Mouse (Mus musculus) embryonic facial prominence, embryonic 12.5 days (tissue): Measurements from ENCODE around the gene Slc24a2. TPM values are rescaled to one million over a fixed set of nuclear protein-coding genes. Genes with fewer than 3 reads are reported as not detected.

Experiments
- ATAC-seq: fragments of 200-750 bp; cut with Nextera tagmentation; 2 replicates; pipeline ENCODE4 v1.8.0; 2017; ENCODE audit not compliant: insufficient number of reproducible peaks, insufficient read depth, low FRiP score, low TSS enrichment
- H3K27ac ChIP-seq: fragments of 300-500 bp; sonication (generic); 2 replicates; pipeline ENCODE4 v1.5.1; 2016; ENCODE audit warnings: mild to moderate bottlenecking
- H3K27me3 ChIP-seq: fragments of 300-500 bp; sonication (generic); 2 replicates; pipeline ENCODE4 v1.6.1; 2016; ENCODE audit warnings: mild to moderate bottlenecking, moderate library complexity
- H3K36me3 ChIP-seq: fragments of 300-500 bp; sonication (generic); 2 replicates; pipeline ENCODE4 v1.6.1; 2016; ENCODE audit warnings: mild to moderate bottlenecking
- H3K4me1 ChIP-seq: fragments of 300-500 bp; sonication (generic); 2 replicates; pipeline ENCODE4 v1.6.1; 2016
- H3K4me2 ChIP-seq: fragments of 300-500 bp; sonication (generic); replicated peaks from 2 replicates; pipeline ENCODE4 v1.6.1; 2016; ENCODE audit warnings: mild to moderate bottlenecking, moderate library complexity
- H3K4me3 ChIP-seq: fragments of 300-500 bp; sonication (generic); 2 replicates; pipeline ENCODE4 v1.5.1; 2016; ENCODE audit warnings: mild to moderate bottlenecking
- H3K9ac ChIP-seq: fragments of 300-500 bp; sonication (generic); 2 replicates; pipeline ENCODE4 v1.6.1; 2016; ENCODE audit warnings: mild to moderate bottlenecking, moderate library complexity
- H3K9me3 ChIP-seq: fragments of 300-500 bp; sonication (generic); 2 replicates; pipeline ENCODE4 v1.6.1; 2016; ENCODE audit warnings: mild to moderate bottlenecking, moderate library complexity
- WGBS: fragments of 180-500 bp; shearing (Covaris S2); methylation state at CpG from one replicate; pipeline ENCODE4 v1.1.7; 2016; 5-methylcytosine and 5-hydroxymethylcytosine counted together
- polyA plus RNA-seq: library from polyadenylated mRNA; unstranded; fragments of >200 nt; fragmentation: Nextera tagmentation; extraction: Ambion mirVana; gene quantifications from 2 replicates; pipeline ENCODE4 v1.2.1, GENCODE M21; 2016

Slc24a2 gene
- polyA plus RNA-seq: 0.67 TPM in 2 replicates

DNA sequence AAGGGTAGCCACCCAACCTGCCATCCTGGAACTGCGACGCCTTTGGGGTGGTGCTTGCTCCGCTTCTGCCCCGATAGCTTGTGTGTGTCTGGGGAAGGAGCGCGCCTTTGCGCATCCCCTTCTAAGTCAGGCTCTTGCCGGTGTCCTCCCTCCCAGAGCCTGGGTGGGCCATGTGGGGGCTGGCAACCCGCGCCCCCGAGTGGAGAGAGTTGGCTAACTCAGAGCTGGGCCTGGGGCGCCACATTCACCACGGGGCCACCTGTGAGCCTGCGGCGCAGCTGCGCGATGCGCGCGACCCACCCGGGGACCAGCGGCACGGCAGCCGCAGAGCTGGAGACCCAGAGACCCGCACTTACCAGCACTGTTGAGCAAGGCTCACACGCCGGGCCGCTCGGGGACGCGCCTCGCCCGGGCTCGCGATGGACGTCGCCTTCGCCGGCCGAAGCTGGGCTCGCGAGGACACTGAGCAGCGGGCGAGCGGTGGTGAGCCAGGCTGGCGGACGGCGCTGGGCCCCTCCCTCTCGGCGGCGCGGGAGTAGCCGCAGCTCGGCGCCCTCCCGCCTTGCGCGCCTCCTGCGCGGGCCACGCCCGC, at the start of gene Slc24a2:
TSS of gene Slc24a2 (minus strand) at position 518 of the 592 bp plus-strand sequence.
- WGBS: under 1% methylated on average over 60 of the region's 62 CpGs

GRCm38 (mm10) chr4:87274825-87275224, 44.5 kb upstream of the Slc24a2 start:
- no peak for ATAC-seq

More for the DNA sequence above, at the start of gene Slc24a2:
- H3K27me3 ChIP-seq: peaks cover 23% of the 10 kb centered on the region
- peak within 1 kb of the TSS; percentile 58 for H3K4me3 ChIP-seq
- no peaks in the 10 kb centered on the region for H3K36me3 ChIP-seq
- no peak within 1 kb of the TSS for H3K27ac ChIP-seq
- peak within 1 kb of the TSS; percentile 54 for H3K9ac ChIP-seq
- H3K9me3 ChIP-seq: no peaks in the 10 kb centered on the region
- ATAC-seq: peak; percentile 94
- peak within 1 kb of the TSS; percentile 97 for H3K4me2 ChIP-seq
- H3K4me1 ChIP-seq: peaks cover 8% of the 10 kb centered on the region; the same call in 1 of the 2 replicates

GRCm38 (mm10) chr4:87274276-87274675, 44.0 kb upstream of the Slc24a2 start:
- Histone ChIP-seq H3K27ac (no peak overlapping the region), H3K9me3 (no peaks in the 10 kb centered on the region), H3K4me2 (no peak overlapping the region), H3K36me3 (no peaks in the 10 kb centered on the region), H3K27me3 (no peaks in the 10 kb centered on the region), H3K4me3 (no peak overlapping the region), H3K9ac (no peak overlapping the region), H3K4me1 (no peaks in the 10 kb centered on the region)
- 82% methylated on average over 2 of the region's 2 CpGs for WGBS
- no peak for ATAC-seq

More at GRCm38 (mm10) chr4:87274825-87275224, 44.5 kb upstream of the Slc24a2 start:
- H3K4me1 ChIP-seq: no peaks in the 10 kb centered on the region
- H3K4me3 ChIP-seq: no peak overlapping the region
- H3K27ac ChIP-seq: no peak overlapping the region
- H3K9me3 ChIP-seq: no peaks in the 10 kb centered on the region
- 57% methylated on average over 1 of the region's 1 CpGs for WGBS
- no peak overlapping the region for H3K9ac ChIP-seq
- H3K4me2 ChIP-seq: no peak overlapping the region
- no peaks in the 10 kb centered on the region for H3K27me3 ChIP-seq
- H3K36me3 ChIP-seq: no peaks in the 10 kb centered on the region

GRCm38 (mm10) chr4:87273476-87273875, 43.2 kb upstream of the Slc24a2 start:
- Histone ChIP-seq H3K36me3 (no peaks in the 10 kb centered on the region), H3K9me3 (no peaks in the 10 kb centered on the region), H3K4me2 (no peak overlapping the region), H3K27me3 (no peaks in the 10 kb centered on the region), H3K4me1 (no peaks in the 10 kb centered on the region), H3K4me3 (no peak overlapping the region), H3K27ac (no peak overlapping the region), H3K9ac (no peak overlapping the region)
- 87% methylated on average over 3 of the region's 3 CpGs for WGBS
- ATAC-seq: no peak

DNA sequence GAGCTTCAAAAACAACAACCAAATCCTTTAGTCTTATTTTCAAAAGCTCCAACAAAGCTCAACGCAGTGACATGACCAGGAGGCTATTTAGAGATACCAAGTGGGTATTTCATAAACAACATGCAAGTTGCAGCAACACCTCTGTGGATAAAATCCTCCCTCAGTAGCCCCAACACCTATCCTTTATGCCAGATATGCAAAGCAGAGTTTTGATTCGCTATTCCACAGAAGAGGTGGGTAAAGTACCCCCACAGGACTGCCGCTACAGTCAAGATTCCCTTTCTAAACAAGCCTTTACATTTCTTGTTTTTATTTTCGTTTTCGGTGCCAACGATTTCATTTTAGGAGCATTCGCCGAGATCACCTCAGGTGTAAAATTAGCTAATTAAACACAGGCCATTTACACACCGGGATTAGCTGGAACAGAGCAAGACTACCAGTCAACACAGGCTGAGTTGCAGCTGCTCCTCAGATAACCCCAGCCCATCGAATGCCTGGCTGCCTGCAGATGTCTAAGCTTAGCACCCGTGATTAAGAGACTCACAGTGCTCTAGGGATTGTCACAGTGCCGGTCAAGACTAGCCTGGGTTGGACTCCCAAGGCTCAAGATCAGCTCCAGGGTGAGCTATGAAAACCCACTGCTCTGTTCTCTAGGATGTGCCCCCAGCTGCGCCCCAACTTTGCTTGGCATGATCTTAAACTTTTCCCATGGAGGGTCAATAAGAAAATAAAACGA, 885 bp downstream of the Slc24a2 start:
- Histone ChIP-seq H3K4me3 (peak overlapping the region; percentile 58), H3K4me1 (peaks cover 8% of the 10 kb centered on the region; the same call in 1 of the 2 replicates), H3K9me3 (no peaks in the 10 kb centered on the region), H3K27me3 (peaks cover 23% of the 10 kb centered on the region), H3K36me3 (no peaks in the 10 kb centered on the region), H3K9ac (peak overlapping the region; percentile 54), H3K27ac (no peak overlapping the region), H3K4me2 (peak overlapping the region; percentile 97)
- WGBS: 17% methylated on average over 14 of the region's 14 CpGs
- ATAC-seq: peak; percentile 32; the same call in 1 of the 2 replicates

DNA sequence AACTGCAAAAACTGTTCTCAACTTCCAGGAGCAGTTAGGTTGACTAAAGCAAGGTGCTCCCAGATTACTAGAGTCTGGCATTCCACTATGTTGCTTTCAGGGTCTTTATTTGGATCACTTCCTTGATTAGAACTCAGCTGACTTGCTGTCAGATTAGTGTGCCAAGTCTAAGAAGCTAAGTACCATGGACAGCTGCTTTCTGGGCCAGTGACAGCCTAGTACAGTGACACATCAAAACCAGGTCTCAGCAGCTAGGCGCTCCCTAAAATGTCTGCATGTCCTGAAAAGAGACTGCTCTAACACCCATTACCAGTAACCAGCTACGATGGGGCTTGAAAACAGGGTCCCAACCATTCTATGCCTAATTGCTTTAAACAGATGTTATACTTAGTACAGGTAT, 8.7 kb downstream of the Slc24a2 start:
- Histone ChIP-seq H3K36me3 (no peaks in the 10 kb centered on the region), H3K27ac (no peak overlapping the region), H3K9ac (no peak overlapping the region), H3K4me1 (no peaks in the 10 kb centered on the region), H3K4me3 (no peak overlapping the region), H3K4me2 (no peak overlapping the region), H3K9me3 (no peaks in the 10 kb centered on the region), H3K27me3 (no peaks in the 10 kb centered on the region)
- 51% methylated on average over 2 of the region's 2 CpGs for WGBS
- no peak for ATAC-seq

DNA sequence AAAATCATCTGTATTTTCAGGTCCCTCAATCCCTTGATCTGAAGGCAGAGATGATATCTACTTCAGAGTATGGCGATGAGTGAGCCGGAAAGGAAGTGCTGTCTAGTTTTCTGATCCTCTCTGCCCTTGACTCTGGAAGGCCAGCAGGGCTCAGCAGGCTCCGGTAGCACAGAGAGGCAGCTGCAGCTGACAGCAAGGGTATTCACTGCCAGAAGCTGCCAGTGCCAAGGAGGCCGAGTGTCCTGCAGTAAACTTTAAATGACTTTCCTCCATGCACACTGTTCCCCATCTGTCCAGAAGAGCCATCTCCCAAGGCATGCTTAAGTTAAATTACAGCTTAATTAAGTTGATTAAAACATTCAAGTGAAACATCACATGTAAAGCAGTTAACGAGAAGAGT, 12.1 kb downstream of the Slc24a2 start:
- Histone ChIP-seq H3K27me3 (no peaks in the 10 kb centered on the region), H3K4me3 (no peak overlapping the region), H3K4me1 (no peaks in the 10 kb centered on the region), H3K9me3 (no peaks in the 10 kb centered on the region), H3K9ac (no peak overlapping the region), H3K36me3 (no peaks in the 10 kb centered on the region), H3K27ac (no peak overlapping the region), H3K4me2 (no peak overlapping the region)
- 64% methylated on average over 5 of the region's 5 CpGs for WGBS
- ATAC-seq: no peak

DNA sequence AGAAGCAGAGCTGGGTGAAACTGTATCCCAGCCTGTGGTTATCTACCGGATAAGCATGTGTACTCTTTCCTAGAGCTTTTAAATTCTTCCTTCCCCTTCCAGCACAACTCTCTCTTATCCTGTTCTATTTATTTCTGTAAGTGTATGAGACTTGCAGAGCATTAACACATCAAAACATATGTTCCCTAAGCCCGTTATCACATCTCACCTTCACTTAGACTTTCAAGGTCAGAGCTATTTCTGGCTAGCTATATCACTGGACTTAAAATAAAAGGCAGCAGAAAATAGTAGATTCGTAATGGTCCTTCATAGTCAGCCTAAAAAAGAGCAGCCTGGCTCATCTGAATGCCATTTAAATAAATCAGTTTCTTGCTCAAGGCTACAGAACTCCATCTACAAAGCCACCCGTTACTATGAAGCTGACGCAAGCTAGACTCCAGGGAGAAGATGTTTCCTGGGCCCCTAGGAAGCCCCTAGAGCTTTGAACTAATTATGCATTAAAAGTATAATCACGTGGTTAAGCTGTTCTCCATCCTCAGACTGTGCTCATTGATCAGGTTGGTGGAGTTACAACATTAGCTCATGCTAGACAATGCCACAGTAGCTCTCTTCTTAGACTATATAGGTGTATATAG, 18.8 kb downstream of the Slc24a2 start:
- no peak overlapping the region for H3K4me3 ChIP-seq
- no peaks in the 10 kb centered on the region for H3K27me3 ChIP-seq
- 67% methylated on average over 6 of the region's 6 CpGs for WGBS
- H3K4me2 ChIP-seq: no peak overlapping the region
- ATAC-seq: no peak
- no peaks in the 10 kb centered on the region for H3K36me3 ChIP-seq
- no peaks in the 10 kb centered on the region for H3K4me1 ChIP-seq
- H3K9me3 ChIP-seq: no peaks in the 10 kb centered on the region
- no peak overlapping the region for H3K27ac ChIP-seq
- no peak overlapping the region for H3K9ac ChIP-seq

- no peak overlapping the region for H3K27ac ChIP-seq
- no peaks in the 10 kb centered on the region for H3K27me3 ChIP-seq
- 80% methylated on average over 3 of the region's 3 CpGs for WGBS
- no peak overlapping the region for H3K9ac ChIP-seq
- no peaks in the 10 kb centered on the region for H3K9me3 ChIP-seq
- no peaks in the 10 kb centered on the region for H3K36me3 ChIP-seq
- H3K4me1 ChIP-seq: no peaks in the 10 kb centered on the region
- H3K4me3 ChIP-seq: no peak overlapping the region
- H3K4me2 ChIP-seq: no peak overlapping the region
- ATAC-seq: no peak
Measured at GRCm38 (mm10) chr4:87210533-87210932, 19.7 kb downstream of the Slc24a2 start.

GRCm38 (mm10) chr4:87202081-87202480, 28.2 kb downstream of the Slc24a2 start:
- Histone ChIP-seq H3K9ac (no peak overlapping the region), H3K4me3 (no peak overlapping the region), H3K9me3 (no peaks in the 10 kb centered on the region), H3K4me1 (no peaks in the 10 kb centered on the region), H3K27me3 (no peaks in the 10 kb centered on the region), H3K4me2 (no peak overlapping the region), H3K36me3 (no peaks in the 10 kb centered on the region), H3K27ac (no peak overlapping the region)
- 73% methylated on average over 2 of the region's 2 CpGs for WGBS
- no peak for ATAC-seq

- Histone ChIP-seq H3K4me3 (no peak overlapping the region), H3K36me3 (no peaks in the 10 kb centered on the region), H3K27me3 (no peaks in the 10 kb centered on the region), H3K4me1 (no peaks in the 10 kb centered on the region), H3K27ac (no peak overlapping the region), H3K4me2 (no peak overlapping the region), H3K9ac (no peak overlapping the region), H3K9me3 (no peaks in the 10 kb centered on the region)
- 78% methylated on average over 3 of the region's 3 CpGs for WGBS
- no peak for ATAC-seq
Measured at GRCm38 (mm10) chr4:87201229-87201628, 29.0 kb downstream of the Slc24a2 start.
